Mouse (Mus musculus): ENCODE results near the gene Rgl3. TPM values are rescaled to one million over a fixed set of nuclear protein-coding genes. Genes with fewer than 3 reads are reported as not detected.

The Rgl3 gene
- polyA plus RNA-seq, 1 experiment = 24.8 TPM

DNA sequence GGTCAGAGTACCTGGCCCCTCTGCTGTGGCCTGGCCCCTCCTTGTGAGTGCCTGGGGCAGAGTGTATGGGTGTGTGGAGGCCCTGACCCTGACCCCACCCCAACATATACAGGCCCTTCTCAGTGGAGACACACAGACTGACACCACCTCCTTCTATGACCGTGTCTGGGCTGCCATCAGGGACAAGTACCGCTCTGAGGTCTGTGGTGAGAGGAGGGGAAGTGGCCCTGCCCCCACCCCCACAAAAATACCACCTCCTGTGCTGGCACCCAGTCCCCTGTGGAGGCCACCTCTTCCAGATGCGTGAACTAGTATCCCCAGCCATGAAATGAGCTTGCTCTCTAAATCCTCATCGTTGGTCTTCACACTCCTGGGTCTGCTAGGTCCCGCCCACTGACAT is 21.8 kb upstream of the Rgl3 start:
- H3K4me3 ChIP-seq (replicated peaks; ENCODE audit: extremely low read depth, low read depth, low read length) = no peak overlapping the region
- 75% methylated on average over 5 of the region's 5 CpGs for WGBS
- no peak for TF ChIP-seq CTCF (IDR thresholded peaks at IDR 0.05; ENCODE audit: insufficient read depth, low read length)
- no peak for TF ChIP-seq POLR2A (IDR thresholded peaks at IDR 0.05; ENCODE audit: borderline replicate concordance, extremely low read depth, low read depth, low read length)
- H3K4me1 ChIP-seq (ENCODE audit: control insufficient read depth, insufficient read depth, low read length) = no peaks in the 10 kb centered on the region
- no peak for DNase-seq

DNA sequence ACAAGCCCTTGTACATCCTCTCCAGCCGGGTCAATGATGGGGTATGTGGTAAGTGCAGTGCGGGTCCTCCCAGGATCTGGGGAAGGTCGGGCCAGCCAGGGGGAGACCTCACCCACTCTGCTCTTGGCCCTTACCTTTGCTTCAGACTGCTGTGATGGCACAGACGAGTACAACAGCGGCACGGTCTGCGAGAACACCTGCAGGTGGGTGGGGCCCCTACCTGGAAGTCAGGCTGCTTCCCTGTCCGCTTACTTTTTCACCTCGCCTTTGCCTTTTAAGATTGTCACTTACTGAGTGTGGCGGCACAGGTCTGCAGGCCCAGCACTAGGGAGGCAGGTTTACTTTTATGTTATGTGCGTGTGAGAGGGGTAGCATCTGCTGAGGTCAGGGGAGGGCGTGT is 15.3 kb upstream of the Rgl3 start:
- no peak for DNase-seq
- 93% methylated on average over 12 of the region's 12 CpGs for WGBS
- Histone ChIP-seq H3K4me3 (replicated peaks; ENCODE audit: extremely low read depth, low read depth, low read length) (no peak overlapping the region), H3K4me1 (ENCODE audit: control insufficient read depth, insufficient read depth, low read length) (0 out of 2 replicates have a peak, but pooled peaks cover 6% of the 10 kb centered on the region)
- TF ChIP-seq POLR2A (IDR thresholded peaks at IDR 0.05; ENCODE audit: borderline replicate concordance, extremely low read depth, low read depth, low read length) (no peak), CTCF (IDR thresholded peaks at IDR 0.05; ENCODE audit: insufficient read depth, low read length) (no peak)

DNA sequence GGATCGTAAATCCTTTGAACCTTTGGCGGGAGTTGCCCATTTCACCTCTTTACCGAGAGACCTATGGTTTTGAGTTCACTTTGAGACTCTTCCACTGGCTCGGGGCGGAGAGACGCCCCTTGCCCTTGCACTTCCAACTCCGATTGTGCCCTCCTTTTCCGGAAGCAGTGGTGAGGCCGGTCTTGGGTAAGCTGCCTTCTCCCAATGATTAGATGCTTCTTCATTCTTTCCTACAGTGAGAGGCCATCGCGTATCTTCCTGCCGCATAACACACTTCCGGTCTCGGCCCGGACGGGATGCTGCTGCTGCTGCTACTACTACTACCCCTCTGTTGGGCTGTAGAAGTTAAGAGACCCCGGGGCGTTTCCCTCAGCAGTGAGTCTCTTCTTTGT is 13.9 kb upstream of the Rgl3 start:
- DNase-seq = no peak
- Histone ChIP-seq H3K4me3 (replicated peaks; ENCODE audit: extremely low read depth, low read depth, low read length) (peak overlapping the region; percentile 77), H3K4me1 (ENCODE audit: control insufficient read depth, insufficient read depth, low read length) (0 out of 2 replicates have a peak, but pooled peaks cover 6% of the 10 kb centered on the region)
- WGBS = 0% methylated on average over 18 of the region's 18 CpGs
- TF ChIP-seq POLR2A (IDR thresholded peaks at IDR 0.05; ENCODE audit: borderline replicate concordance, extremely low read depth, low read depth, low read length) = no peak
- no peak for TF ChIP-seq CTCF (IDR thresholded peaks at IDR 0.05; ENCODE audit: insufficient read depth, low read length)

DNA sequence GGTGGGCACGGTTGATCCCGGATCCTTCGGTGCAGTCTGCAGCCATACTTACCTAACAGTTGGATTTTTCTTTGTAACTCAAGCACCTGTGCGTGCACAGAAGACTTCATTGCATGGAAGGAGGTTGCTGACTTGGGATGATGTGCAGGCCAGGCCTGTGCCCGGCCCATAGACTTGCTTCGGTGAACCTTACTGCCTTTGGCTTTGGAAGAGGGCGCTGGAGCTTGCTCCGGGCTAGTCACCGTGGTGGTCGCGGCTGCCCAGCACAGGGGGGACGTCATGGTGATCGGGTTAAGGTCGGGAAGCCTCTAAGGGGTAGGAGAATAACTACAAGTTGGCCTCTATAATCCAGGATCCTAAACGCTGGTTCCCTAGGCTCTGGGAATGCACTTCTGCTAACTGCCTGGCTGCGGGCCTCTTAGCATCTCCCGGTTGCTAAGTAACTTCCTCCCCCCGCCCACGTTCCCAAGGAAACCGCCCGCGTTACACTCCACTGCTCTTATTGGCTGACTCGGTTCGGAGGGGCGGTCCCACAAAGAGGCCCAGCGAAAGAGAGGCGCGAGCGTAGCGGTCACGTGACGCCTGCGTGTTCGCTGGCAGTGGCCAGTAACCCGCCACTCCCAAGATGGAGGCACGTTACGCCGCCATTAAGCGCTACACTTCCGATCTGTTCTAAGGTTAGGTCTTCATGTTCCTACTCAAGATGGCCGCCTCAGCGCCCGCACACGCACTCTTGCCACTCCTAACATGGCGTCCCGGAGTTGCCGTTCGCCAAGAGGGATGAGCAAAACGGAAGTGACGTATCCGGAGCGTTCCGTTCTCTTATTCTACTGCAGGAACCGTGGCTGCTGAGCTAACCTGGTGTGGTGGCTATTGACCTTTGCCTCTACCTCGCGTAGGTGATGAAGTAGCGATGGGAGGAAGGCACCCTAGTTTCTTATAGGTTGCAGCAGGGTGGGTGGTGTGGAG is 13.2 kb upstream of the Rgl3 start, which contains the start of the genes Ccdc151 and Prkcsh:
TSS of gene Ccdc151 (minus strand) at position 441 of the 969 bp plus-strand sequence.
TSS of gene Prkcsh (plus strand) at position 613 of the 969 bp plus-strand sequence.
- Histone ChIP-seq H3K4me3 (replicated peaks; ENCODE audit: extremely low read depth, low read depth, low read length) (peak within 1 kb of the TSS; percentile 77), H3K4me1 (ENCODE audit: control insufficient read depth, insufficient read depth, low read length) (0 out of 2 replicates have a peak, but pooled peaks cover 6% of the 10 kb centered on the region)
- TF ChIP-seq POLR2A (IDR thresholded peaks at IDR 0.05; ENCODE audit: borderline replicate concordance, extremely low read depth, low read depth, low read length) (peak; percentile 93; the same call in 1 of the 2 replicates), CTCF (IDR thresholded peaks at IDR 0.05; ENCODE audit: insufficient read depth, low read length) (no peak)
- peak; percentile 98 for DNase-seq
- WGBS = 7% methylated on average over 57 of the region's 57 CpGs

DNA sequence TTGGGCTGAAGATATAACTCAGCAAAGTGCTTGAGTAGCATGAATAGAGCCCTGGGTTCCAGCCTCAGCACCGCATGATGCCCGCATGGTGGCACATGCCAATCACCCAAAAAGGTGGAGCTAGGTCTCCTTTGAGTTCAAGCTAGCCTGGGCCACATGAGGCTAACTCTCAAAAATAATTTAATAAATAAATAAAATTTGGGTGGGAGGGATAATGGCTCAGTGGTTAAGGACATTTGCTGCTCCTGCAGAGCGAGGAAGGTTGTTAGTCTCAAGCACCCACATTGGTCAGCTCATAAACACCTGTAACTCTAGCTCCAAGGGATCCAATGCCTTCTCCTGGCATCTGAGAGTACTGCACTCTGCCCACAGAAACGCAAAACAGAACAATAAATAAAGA is 12.4 kb upstream of the Rgl3 start:
- 0 out of 2 replicates have a peak, but pooled peaks cover 6% of the 10 kb centered on the region for H3K4me1 ChIP-seq (ENCODE audit: control insufficient read depth, insufficient read depth, low read length)
- DNase-seq = no peak
- no peak overlapping the region for H3K4me3 ChIP-seq (replicated peaks; ENCODE audit: extremely low read depth, low read depth, low read length)
- TF ChIP-seq CTCF (IDR thresholded peaks at IDR 0.05; ENCODE audit: insufficient read depth, low read length) (no peak), POLR2A (IDR thresholded peaks at IDR 0.05; ENCODE audit: borderline replicate concordance, extremely low read depth, low read depth, low read length) (no peak)
- WGBS = 85% methylated on average over 4 of the region's 4 CpGs

DNA sequence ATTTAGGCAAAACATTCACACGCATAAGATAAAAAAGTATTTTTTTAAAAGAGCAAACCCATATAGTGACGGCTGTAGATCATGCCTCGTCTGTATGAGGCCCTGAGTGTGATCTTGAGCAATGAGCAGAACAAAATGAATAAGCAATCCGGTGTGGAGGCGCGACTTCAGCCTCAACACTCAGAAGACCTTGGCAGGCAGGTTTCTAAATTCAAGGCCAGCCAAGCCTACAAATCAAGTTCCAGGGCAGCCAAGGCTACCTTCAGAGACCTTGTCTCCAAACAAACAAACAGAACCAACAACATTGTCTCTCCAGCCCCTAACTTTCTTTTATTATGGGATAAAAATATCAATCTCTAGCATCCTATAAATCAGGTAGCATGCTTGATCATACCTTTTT is 11.1 kb upstream of the Rgl3 start:
- 88% methylated on average over 6 of the region's 6 CpGs for WGBS

DNA sequence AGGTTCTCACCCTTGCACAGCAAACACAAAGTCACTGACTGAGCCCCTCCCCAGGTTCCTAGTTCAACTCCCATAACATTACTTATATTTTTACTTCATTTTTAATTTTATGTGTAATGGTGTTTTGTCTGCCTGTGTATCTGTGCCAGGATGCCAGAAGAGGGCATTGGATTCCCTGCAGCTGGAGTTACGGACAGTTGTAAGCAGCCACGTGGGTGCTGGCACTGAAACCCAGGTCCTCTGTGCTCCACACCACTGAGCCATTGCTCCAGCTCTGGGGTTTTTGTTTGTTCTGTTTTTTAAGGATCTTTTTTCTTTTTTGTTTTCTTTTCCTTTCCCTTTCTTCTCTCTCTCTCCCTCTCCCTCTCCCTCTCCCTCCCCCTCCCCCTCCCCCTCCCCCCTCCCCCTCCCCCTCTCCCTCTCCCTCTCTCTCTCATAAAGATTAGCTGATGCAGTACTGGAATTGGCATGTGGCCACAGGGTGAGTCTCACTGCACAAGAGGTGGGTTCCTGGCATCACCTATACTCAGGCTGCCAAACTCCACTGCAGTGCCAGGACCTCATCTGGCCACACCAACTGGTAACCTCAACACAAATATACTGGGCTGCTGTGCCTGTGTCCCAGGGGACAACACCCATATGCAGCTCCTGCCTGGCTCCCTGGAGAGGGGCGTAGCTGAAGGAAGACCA is 7.1 kb upstream of the Rgl3 start:
- 81% methylated on average over 3 of the region's 3 CpGs for WGBS
- H3K4me1 ChIP-seq (ENCODE audit: control insufficient read depth, insufficient read depth, low read length) = no peaks in the 10 kb centered on the region
- no peak for DNase-seq
- no peak for TF ChIP-seq POLR2A (IDR thresholded peaks at IDR 0.05; ENCODE audit: borderline replicate concordance, extremely low read depth, low read depth, low read length)
- TF ChIP-seq CTCF (IDR thresholded peaks at IDR 0.05; ENCODE audit: insufficient read depth, low read length) = no peak
- no peak overlapping the region for H3K4me3 ChIP-seq (replicated peaks; ENCODE audit: extremely low read depth, low read depth, low read length)

More for the DNA sequence above, 11.1 kb upstream of the Rgl3 start:
- Histone ChIP-seq H3K4me3 (replicated peaks; ENCODE audit: extremely low read depth, low read depth, low read length) (no peak overlapping the region), H3K4me1 (ENCODE audit: control insufficient read depth, insufficient read depth, low read length) (0 out of 2 replicates have a peak, but pooled peaks cover 6% of the 10 kb centered on the region)
- DNase-seq = no peak
- no peak for TF ChIP-seq POLR2A (IDR thresholded peaks at IDR 0.05; ENCODE audit: borderline replicate concordance, extremely low read depth, low read depth, low read length)
- no peak for TF ChIP-seq CTCF (IDR thresholded peaks at IDR 0.05; ENCODE audit: insufficient read depth, low read length)

DNA sequence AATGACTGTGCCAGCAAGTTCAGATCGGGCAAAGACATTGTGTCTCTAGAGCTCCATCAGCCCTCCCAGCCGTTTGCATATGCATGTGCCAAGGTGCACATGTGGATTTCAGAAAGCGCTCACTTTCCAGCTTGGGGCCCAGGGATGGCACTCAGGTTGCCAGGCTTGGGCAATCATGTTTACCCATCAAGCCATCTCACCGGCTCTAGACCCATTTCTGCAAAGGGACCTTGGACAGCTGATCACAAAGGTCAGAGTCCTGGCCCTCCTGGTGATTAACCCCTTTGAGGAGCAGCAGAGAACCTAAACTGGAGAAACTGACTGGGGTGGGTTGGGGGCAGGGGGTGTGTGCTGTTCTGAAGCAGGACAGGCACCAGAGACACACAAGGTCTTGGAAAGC is 3.0 kb upstream of the Rgl3 start:
- TF ChIP-seq POLR2A (IDR thresholded peaks at IDR 0.05; ENCODE audit: borderline replicate concordance, extremely low read depth, low read depth, low read length) (no peak), CTCF (IDR thresholded peaks at IDR 0.05; ENCODE audit: insufficient read depth, low read length) (no peak)
- DNase-seq = no peak
- peaks cover 5% of the 10 kb centered on the region; the same call in 1 of the 2 replicates for H3K4me1 ChIP-seq (ENCODE audit: control insufficient read depth, insufficient read depth, low read length)
- 77% methylated on average over 4 of the region's 4 CpGs for WGBS
- H3K4me3 ChIP-seq (replicated peaks; ENCODE audit: extremely low read depth, low read depth, low read length) = no peak overlapping the region

DNA sequence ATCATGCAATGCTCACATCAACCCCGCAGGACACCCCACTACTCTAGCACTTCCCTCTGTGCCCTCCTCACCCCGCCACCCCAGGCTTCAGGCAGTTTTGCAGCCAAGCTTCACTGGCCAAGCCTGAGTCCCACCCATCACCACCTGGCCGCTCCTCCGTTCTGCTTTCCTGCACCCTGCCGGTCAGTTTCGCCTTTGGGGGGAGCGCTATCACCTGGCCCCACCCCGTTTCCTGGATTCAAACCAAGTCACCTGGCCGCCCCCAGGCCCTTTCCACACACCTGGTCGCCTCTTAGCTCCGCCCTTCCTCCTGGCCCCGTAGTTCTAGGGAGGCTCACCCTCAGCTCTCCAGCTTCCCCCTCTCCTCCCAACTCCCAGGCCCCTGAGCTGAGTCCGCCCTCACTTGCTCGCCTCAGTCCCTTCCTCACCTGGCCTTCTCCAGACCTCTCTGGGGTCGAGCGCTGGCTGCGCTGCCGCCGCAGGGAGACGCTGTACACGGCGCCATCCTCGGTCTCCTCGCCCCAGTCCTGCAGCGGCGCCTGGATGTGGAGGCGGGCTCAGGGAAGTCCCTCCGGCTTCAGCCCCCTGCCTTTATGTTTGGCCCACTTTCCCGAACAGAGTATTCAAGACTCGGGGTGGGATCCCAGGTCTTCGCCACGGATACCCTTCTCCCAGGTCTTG is 685 bp downstream of the Rgl3 start:
- TF ChIP-seq CTCF (IDR thresholded peaks at IDR 0.05; ENCODE audit: insufficient read depth, low read length) = no peak
- no peak for TF ChIP-seq POLR2A (IDR thresholded peaks at IDR 0.05; ENCODE audit: borderline replicate concordance, extremely low read depth, low read depth, low read length)
- DNase-seq = peak; percentile 28
- H3K4me3 ChIP-seq (replicated peaks; ENCODE audit: extremely low read depth, low read depth, low read length) = peak overlapping the region; percentile 68
- WGBS = 2% methylated on average over 32 of the region's 32 CpGs
- peaks cover 5% of the 10 kb centered on the region; the same call in 1 of the 2 replicates for H3K4me1 ChIP-seq (ENCODE audit: control insufficient read depth, insufficient read depth, low read length)

Measured in lung, adult 2 months (tissue).